Mouse (Mus musculus): ENCODE measurements at regions not wholly inside any gene's neighbourhood (a gene's known extent, or its start where the extent isn't known, plus 50 kb on each side); places are given as distances from the start of the nearest gene placed in this dataset.

- Histone ChIP-seq H3K36me3 (ENCODE audit: control insufficient read depth, insufficient read depth, low read length) (no peaks in the 10 kb centered on the region), H3K4me1 (ENCODE audit: control insufficient read depth, insufficient read depth, insufficient read length) (no peaks in the 10 kb centered on the region), H3K27ac (ENCODE audit: insufficient read depth, low read length) (no peak overlapping the region), H3K27me3 (ENCODE audit: control insufficient read depth, insufficient read depth, low read length) (no peaks in the 10 kb centered on the region), H3K4me3 (ENCODE audit: extremely low read depth, insufficient read depth, insufficient read length) (no peak overlapping the region)
- WGBS: 86% methylated on average over 6 of the region's 6 CpGs
- TF ChIP-seq POLR2A (IDR thresholded peaks at IDR 0.05; ENCODE audit: low read depth, low read length) (no peak), CTCF (IDR thresholded peaks at IDR 0.05; ENCODE audit: extremely low read depth, insufficient read depth, insufficient read length, insufficient replicate concordance) (no peak)
- DNase-seq (ENCODE audit: low read depth in 1 of 2, low spot score in 2 of 2): no peak
Measured at GRCm38 (mm10) chr2:138040706-138041105, 215.7 kb upstream of the Btbd3 start.

GRCm38 (mm10) chr2:138040302-138040701 lies 216.1 kb upstream of the Btbd3 start:
- H3K27ac ChIP-seq (ENCODE audit: insufficient read depth, low read length): no peak overlapping the region
- 85% methylated on average over 5 of the region's 5 CpGs for WGBS
- DNase-seq (ENCODE audit: low read depth in 1 of 2, low spot score in 2 of 2): no peak
- no peak overlapping the region for H3K4me3 ChIP-seq (ENCODE audit: extremely low read depth, insufficient read depth, insufficient read length)
- no peaks in the 10 kb centered on the region for H3K36me3 ChIP-seq (ENCODE audit: control insufficient read depth, insufficient read depth, low read length)
- no peaks in the 10 kb centered on the region for H3K27me3 ChIP-seq (ENCODE audit: control insufficient read depth, insufficient read depth, low read length)
- TF ChIP-seq POLR2A (IDR thresholded peaks at IDR 0.05; ENCODE audit: low read depth, low read length): no peak
- no peak for TF ChIP-seq CTCF (IDR thresholded peaks at IDR 0.05; ENCODE audit: extremely low read depth, insufficient read depth, insufficient read length, insufficient replicate concordance)
- H3K4me1 ChIP-seq (ENCODE audit: control insufficient read depth, insufficient read depth, insufficient read length): no peaks in the 10 kb centered on the region

GRCm38 (mm10) chr2:138034123-138034736 lies 222.1 kb upstream of the Btbd3 start:
- H3K27ac ChIP-seq (ENCODE audit: insufficient read depth, low read length): no peak overlapping the region
- DNase-seq (ENCODE audit: low read depth in 1 of 2, low spot score in 2 of 2): no peak
- TF ChIP-seq CTCF (IDR thresholded peaks at IDR 0.05; ENCODE audit: extremely low read depth, insufficient read depth, insufficient read length, insufficient replicate concordance): no peak
- TF ChIP-seq POLR2A (IDR thresholded peaks at IDR 0.05; ENCODE audit: low read depth, low read length): no peak
- no peaks in the 10 kb centered on the region for H3K4me1 ChIP-seq (ENCODE audit: control insufficient read depth, insufficient read depth, insufficient read length)
- no peak overlapping the region for H3K4me3 ChIP-seq (ENCODE audit: extremely low read depth, insufficient read depth, insufficient read length)
- WGBS: 86% methylated on average over 8 of the region's 8 CpGs
- no peaks in the 10 kb centered on the region for H3K27me3 ChIP-seq (ENCODE audit: control insufficient read depth, insufficient read depth, low read length)
- H3K36me3 ChIP-seq (ENCODE audit: control insufficient read depth, insufficient read depth, low read length): no peaks in the 10 kb centered on the region

- Histone ChIP-seq H3K27me3 (ENCODE audit: control insufficient read depth, insufficient read depth, low read length) (no peaks in the 10 kb centered on the region), H3K4me1 (ENCODE audit: control insufficient read depth, insufficient read depth, insufficient read length) (no peaks in the 10 kb centered on the region), H3K27ac (ENCODE audit: insufficient read depth, low read length) (no peak overlapping the region), H3K4me3 (ENCODE audit: extremely low read depth, insufficient read depth, insufficient read length) (no peak overlapping the region), H3K36me3 (ENCODE audit: control insufficient read depth, insufficient read depth, low read length) (no peaks in the 10 kb centered on the region)
- TF ChIP-seq CTCF (IDR thresholded peaks at IDR 0.05; ENCODE audit: extremely low read depth, insufficient read depth, insufficient read length, insufficient replicate concordance) (peak; percentile 39; the same call in 1 of the 2 replicates), POLR2A (IDR thresholded peaks at IDR 0.05; ENCODE audit: low read depth, low read length) (no peak)
- 26% methylated on average over 11 of the region's 11 CpGs for WGBS
- peak in 1 of 2 experiments; percentile 13 for DNase-seq (ENCODE audit: low read depth in 1 of 2, low spot score in 2 of 2)
Measured at GRCm38 (mm10) chr2:138033379-138034122, 222.8 kb upstream of the Btbd3 start.

GRCm38 (mm10) chr2:138027411-138027810 lies 229.0 kb upstream of the Btbd3 start:
- TF ChIP-seq POLR2A (IDR thresholded peaks at IDR 0.05; ENCODE audit: low read depth, low read length) (no peak), CTCF (IDR thresholded peaks at IDR 0.05; ENCODE audit: extremely low read depth, insufficient read depth, insufficient read length, insufficient replicate concordance) (no peak)
- Histone ChIP-seq H3K27me3 (ENCODE audit: control insufficient read depth, insufficient read depth, low read length) (no peaks in the 10 kb centered on the region), H3K4me1 (ENCODE audit: control insufficient read depth, insufficient read depth, insufficient read length) (no peaks in the 10 kb centered on the region), H3K4me3 (ENCODE audit: extremely low read depth, insufficient read depth, insufficient read length) (no peak overlapping the region), H3K36me3 (ENCODE audit: control insufficient read depth, insufficient read depth, low read length) (no peaks in the 10 kb centered on the region), H3K27ac (ENCODE audit: insufficient read depth, low read length) (no peak overlapping the region)
- no peak for DNase-seq (ENCODE audit: low read depth in 1 of 2, low spot score in 2 of 2)
- WGBS: 86% methylated on average over 1 of the region's 1 CpGs

- Histone ChIP-seq H3K27me3 (ENCODE audit: control insufficient read depth, insufficient read depth, low read length) (no peaks in the 10 kb centered on the region), H3K36me3 (ENCODE audit: control insufficient read depth, insufficient read depth, low read length) (no peaks in the 10 kb centered on the region), H3K4me3 (ENCODE audit: extremely low read depth, insufficient read depth, insufficient read length) (no peak overlapping the region), H3K27ac (ENCODE audit: insufficient read depth, low read length) (no peak overlapping the region), H3K4me1 (ENCODE audit: control insufficient read depth, insufficient read depth, insufficient read length) (no peaks in the 10 kb centered on the region)
- DNase-seq (ENCODE audit: low read depth in 1 of 2, low spot score in 2 of 2): no peak
- WGBS: 88% methylated on average over 2 of the region's 2 CpGs
- TF ChIP-seq CTCF (IDR thresholded peaks at IDR 0.05; ENCODE audit: extremely low read depth, insufficient read depth, insufficient read length, insufficient replicate concordance) (no peak), POLR2A (IDR thresholded peaks at IDR 0.05; ENCODE audit: low read depth, low read length) (no peak)
Measured at GRCm38 (mm10) chr2:138023558-138023957, 232.8 kb upstream of the Btbd3 start.

GRCm38 (mm10) chr2:137981766-137982165 lies 274.6 kb upstream of the Btbd3 start:
- H3K27me3 ChIP-seq (ENCODE audit: control insufficient read depth, insufficient read depth, low read length): no peaks in the 10 kb centered on the region
- H3K4me1 ChIP-seq (ENCODE audit: control insufficient read depth, insufficient read depth, insufficient read length): no peaks in the 10 kb centered on the region
- TF ChIP-seq CTCF (IDR thresholded peaks at IDR 0.05; ENCODE audit: extremely low read depth, insufficient read depth, insufficient read length, insufficient replicate concordance) (no peak), POLR2A (IDR thresholded peaks at IDR 0.05; ENCODE audit: low read depth, low read length) (no peak)
- WGBS: 83% methylated on average over 3 of the region's 3 CpGs
- DNase-seq (ENCODE audit: low read depth in 1 of 2, low spot score in 2 of 2): no peak
- no peaks in the 10 kb centered on the region for H3K36me3 ChIP-seq (ENCODE audit: control insufficient read depth, insufficient read depth, low read length)
- no peak overlapping the region for H3K4me3 ChIP-seq (ENCODE audit: extremely low read depth, insufficient read depth, insufficient read length)
- H3K27ac ChIP-seq (ENCODE audit: insufficient read depth, low read length): no peak overlapping the region
